Mouse (Mus musculus): ENCODE measurements around the gene Pgs1.

The Pgs1 gene

DNA sequence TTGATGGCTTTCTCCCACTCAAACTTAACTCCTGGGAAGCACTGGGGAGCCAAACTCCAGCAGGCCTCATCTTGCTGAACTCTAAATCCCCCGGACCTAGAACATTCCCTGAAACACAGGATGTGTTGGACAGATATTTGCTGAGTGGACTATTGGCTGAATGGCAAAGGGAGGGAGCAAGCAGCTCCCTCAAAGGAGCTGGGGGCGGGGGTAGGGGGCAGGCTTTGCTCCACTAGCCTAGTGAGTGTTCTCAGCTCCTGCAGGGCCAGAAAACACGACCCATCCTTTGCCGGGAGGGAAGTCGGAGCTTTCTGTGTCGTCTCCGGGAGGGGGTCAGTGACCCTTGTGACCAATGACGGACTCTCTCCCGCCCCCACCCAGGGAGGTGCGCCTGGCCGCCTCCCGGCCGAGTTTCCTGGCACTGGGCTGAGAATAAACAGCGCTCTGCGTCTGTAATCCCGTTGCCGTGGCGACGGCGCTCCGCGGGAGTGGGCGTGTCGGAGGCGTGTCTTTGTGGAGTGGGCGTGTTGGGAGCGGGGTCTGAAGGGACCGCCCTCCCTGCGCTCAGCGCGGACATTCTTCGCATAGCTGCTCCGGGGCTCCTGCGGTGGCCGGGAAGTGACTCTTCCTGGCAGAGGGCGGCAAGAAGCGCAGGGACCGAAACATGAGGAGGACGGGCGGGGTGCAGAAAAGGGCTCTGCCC lies 22.9 kb upstream of the Pgs1 start:
- DNase-seq (ENCODE audit: low spot score) = peak; percentile 100

DNA sequence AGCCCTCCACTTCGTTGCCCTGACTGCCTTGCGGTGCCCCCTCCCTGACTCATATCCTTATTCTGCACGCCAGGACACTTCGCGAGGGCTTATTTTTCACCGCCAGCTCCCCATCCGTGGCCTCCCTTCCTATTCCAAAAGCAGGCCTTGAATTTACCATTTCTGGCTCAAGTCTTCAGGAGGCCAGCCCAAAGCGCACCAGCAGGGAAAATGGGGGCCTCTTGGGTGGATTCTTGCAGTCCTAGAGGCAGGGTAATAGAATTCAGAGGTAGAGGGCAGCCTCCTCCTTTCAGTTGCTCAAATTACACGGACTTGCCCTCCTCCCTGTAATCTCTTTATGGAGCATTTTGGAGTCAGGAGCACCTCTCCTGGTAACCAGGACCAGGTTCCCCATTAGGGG lies 22.2 kb upstream of the Pgs1 start:
- no peak for DNase-seq (ENCODE audit: low spot score)

DNA sequence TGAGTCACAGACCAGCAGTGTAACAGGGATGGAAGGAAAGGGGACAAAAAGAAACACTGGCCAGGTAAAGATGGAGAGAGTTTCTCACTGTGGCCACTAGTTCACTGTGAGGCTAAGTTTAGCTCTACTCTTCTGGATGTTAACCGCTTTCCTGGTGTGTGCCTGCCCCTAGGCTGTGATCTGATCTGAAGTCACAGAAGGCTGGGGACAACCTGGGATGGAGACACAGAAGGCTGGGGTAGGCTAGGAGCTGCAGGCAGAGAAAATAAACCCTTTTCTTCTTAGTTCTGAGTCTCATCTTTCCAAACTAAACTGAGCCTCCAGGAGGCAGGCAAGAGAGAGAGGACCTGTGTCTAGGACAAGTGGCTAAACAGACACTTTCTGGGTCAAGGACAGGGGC lies 21.8 kb upstream of the Pgs1 start:
- DNase-seq (ENCODE audit: low spot score) = no peak

DNA sequence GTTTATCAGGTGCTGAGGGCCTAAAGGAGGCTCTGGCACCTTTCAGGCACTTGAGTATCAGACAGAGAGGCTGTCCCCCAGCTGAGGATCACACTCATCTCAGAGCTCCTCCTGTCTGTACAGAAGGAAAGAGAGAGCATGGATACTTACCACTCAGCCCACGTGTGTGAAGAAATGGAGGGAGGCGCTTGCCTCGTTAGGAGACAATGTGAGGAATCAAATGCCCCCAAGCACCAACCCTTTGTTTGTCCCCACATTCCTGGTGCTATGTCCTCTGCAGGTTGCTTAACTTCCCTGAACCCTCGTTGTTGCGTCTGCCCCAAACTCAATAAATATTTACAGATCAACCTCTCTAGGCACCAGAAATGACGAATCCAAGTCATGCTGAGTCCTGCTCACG lies 21.0 kb upstream of the Pgs1 start:
- DNase-seq (ENCODE audit: low spot score) = no peak

DNA sequence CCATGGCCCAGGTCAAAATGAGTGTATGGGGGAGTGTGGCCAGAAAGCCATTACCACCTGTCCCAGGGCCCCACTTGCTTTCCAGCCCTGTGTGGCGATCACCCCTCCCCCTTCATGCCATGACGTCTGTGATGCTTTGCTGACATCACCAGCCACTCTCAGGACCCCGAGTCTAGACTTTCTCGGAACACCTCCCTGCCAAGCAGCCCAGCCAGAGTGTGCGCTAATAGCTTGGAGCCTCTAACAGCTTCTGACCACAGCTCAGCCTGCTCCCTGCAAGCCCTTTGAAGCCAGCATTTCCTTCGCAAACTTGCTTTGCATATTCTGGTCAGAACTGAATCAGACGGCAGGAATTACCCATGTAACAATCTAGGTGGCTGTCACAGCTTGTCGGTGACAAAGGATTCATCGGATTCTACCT lies 20.5 kb upstream of the Pgs1 start:
- DNase-seq (ENCODE audit: low spot score) = no peak

DNA sequence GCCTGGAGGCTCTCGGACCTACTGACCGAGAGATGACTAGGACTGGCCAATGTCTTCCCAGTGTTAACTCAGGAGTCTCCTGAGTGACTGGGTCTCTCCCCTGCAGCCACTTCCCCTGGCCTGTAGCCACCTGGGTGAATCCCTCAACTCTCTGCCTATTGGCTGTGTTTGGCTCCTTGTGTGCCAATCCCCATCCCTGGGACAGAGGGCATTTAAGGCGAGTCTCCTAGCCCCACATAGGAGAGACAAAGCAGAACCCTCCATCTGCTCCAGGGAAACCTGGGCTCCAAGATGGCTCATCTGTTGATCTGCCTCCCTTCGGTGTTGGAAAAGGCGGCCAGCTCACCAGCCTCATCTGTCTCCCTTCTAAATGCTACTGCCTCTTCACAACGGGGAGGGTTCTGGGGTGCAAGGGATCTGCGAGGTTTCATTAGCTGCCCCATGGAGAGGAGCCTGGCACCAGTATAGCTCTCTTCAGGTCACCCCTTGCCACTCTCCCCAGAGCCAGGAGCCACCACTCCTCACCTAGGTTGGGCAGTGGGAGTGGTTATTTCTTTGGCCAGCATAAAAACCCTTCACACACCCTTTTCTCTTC lies 19.5 kb upstream of the Pgs1 start:
- no peak for DNase-seq (ENCODE audit: low spot score)

DNA sequence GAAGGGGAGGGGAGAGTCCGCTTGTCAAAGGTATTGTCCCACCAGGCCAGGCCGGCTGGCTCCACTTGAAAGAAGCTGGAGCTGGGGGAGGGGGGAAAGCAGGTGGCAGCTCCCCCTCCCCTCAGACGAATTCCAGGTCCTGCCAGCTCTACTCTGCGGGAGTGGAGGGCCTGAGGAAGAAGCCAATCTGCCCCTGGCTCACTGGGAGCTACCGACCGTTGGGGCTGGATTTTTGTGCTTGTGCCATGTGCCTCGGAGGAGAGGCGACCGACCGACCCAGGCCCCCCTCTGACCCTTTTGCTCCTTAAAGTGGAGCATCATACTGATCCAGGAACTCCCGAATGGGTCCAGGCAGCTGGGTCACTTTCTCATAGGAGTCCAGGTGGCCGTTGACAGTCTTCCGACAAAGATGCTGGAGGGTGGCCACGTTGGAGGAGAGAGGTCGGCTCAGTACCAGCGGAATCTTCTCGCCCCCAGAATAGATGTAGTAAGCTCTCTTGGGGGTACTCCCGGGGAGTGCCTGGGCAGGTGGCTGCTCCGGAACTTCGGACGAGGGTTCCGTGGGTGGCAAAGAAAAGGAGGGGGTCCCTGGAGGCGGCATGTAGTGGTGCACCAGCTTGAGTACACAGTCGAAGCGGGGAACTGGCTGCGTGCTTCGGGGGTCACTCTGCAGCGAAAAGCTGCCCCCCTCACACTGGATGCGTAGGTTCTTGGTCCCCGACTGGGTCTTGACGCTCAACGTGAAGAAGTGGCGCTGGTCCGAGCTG lies 18.7 kb upstream of the Pgs1 start:
- no peak for DNase-seq (ENCODE audit: low spot score)

DNA sequence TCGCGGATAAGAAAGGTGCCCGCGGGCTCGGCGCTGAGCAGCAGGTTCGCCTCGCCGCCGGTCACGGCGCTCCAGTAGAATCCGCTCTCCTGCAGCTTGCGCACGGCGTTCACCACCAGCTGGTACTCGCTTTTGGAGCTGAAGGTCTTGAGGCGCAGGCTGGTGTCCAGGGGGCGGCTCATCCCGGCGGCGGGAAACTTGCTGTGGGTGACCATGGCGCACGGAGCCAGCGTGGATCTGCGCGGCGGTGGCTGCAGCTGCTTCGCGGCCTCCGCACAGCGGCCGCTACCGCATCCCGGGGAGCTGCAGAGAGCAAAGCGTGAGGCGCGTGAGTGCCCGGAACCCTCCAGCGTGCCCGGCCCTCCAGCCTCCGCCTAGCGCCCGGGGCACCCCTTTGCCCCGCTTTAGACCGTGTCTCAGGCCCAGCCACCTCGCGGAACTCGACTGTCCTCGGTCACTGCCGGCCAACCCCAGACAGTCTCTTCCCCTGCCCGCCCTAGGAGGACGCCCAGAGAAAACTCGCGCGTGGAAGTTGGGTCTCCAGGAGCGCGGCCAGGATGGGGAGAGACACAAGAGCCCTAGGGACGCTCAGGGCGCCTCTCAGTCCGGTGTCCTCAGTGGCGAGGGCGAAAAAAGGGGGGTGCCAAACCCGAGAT lies 17.9 kb upstream of the Pgs1 start:
- DNase-seq (ENCODE audit: low spot score) = no peak

DNA sequence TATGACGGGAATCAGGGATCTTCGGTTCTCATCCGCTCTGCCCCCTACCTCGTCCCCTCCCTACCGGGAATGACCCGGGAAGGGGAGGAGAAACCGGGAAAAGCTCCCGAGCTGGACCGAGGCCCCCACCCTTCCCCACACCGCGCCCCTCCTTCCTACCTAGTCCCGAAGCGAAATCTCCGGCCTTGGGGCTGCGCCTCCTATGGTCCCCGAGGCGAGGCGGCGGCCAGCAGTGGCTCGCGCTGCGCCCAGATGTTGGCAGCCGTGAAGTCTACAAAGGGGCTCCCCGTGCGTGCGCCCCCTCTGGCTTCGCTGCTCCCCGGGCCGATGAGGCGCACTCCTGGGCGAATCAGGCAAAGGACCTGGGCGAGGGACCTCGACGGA lies 17.4 kb upstream of the Pgs1 start:
- no peak for DNase-seq (ENCODE audit: low spot score)

DNA sequence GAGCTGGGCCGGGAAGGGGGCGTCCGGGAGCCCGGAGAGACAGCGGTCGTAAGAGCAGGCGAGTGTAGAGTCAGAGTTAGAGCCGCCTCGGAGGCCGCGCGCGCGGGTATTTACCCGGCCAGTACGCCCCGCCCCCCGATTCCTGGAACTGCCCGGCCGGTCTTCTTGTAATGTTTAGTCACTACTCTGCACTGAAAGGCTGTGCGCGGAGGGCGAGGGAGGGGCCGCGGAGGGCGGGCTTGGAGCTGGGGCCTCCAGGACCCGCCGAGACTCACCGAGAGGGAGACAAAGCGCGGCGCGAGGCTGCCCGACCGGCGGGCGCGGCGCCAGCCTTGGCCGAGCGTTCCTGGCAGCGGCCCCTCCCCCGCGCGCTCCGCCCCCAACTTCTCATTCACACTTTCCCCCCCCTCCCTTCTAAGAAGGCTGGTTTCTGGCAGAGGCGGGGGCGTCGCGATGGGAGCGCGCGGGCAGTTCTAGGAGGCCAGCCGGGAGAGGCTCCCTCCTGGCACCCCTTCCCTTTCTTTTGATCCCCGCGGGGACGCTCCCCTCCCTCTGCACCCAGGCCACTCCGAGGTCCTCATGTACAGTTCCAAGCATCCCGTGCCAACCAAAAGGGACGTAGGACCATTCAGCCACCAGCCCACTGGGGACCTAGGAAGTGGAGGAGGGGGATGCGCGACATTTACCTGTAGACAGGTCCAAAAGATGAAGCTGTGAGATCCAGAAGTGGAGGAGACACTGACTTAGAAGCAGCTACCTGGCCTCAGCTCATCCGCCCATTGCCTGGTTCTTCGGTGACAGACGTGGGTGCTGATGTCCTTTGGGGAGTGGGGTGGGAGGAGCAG lies 16.8 kb upstream of the Pgs1 start:
- DNase-seq (ENCODE audit: low spot score) = peak; percentile 96

DNA sequence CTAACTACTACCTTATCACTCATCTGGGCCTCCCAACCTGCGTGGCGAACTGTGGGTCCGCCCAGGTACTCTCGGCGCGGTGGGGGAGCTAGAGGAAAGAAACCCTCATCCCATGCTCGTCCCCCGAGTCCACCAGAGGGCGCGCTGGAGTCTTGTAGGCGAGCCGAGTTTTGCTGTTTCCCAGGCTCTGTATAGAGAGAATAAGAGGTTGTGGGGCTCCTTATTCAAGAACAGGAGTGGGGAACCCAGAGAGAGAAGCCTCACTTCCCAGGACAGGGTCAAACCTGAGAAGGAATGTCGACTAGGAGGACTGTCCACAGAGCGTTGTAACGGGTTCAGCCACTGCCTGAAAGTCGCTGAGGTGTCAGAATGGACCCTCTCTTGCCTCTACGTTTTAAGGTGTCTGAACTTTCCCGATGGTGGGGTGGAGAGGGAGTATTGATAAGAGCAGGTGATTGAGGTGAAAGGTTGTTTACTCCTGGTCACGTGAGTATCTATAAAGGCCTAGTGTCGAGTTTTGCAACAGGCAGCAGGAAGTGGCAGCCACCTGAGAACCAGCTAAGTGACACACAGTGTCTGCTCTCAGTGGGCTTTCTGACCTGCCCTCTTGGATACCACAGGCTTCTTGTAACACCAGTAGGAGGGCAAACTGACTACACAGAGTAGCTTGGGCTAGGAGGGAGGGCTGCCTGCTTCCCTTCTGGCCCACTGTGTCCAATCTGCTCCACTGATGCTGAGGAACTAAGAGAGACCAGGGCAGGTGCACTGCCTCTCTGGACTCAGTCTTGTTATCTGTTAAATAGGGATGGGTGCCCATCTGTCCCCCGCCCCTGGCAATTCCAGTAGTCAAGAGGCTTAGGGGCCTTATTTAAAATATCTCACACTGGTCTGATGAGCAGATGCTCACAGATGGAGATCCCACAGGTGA lies 15.9 kb upstream of the Pgs1 start, which contains the start of gene Socs3:
Socs3 (minus strand) TSS at position 103 of the 928 bp plus-strand sequence.
- peak; percentile 94 for DNase-seq (ENCODE audit: low spot score)

DNA sequence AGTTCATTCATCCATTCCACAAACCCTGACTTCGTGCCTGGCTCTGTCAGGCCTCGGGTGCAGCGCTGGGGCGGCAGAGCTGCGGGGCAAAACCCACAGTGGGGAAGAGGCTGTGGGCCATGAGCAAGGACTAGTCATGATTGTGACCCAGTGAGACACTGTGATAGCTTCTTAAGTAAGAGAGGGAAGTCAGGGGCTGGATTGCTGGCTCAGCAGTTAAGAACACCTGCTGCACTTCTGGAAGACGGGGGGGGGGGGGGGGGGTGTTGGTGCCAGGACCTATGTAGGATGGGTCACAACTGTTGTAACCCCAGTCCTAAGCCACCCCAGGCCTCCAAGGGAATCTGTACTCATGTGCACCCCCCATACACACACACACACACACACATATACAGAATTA lies 15.0 kb upstream of the Pgs1 start:
- no peak for DNase-seq (ENCODE audit: low spot score)

DNA sequence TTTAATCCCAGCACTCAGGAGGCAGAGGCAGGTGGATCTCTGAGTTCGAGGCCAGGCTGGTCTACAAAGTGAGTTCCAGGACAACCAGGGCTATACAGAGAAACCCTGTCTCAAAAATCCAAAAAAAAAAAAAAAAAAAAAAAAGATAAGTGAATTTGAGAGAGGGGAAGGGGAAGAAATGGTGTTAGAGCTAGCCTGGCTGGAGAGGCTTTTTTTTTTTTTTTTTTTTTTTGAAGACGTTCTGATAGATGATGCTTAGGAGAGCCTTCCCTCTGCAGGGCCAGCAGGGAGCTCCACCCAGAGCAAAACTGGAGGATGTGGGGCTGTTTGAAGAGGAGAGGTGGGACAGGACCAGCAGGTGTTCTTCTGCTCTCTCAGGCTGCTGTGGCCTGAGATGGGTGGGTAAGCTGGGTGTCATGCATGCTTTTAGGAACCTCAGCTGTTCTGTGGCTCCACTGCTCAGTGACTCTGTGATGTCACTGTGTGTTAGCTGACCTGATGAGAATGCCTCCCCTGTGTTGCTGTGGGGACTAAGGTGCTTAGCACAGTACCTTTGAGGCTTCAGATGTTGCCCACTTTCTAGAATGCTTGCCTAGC lies 14.3 kb upstream of the Pgs1 start:
- no peak for DNase-seq (ENCODE audit: low spot score)

DNA sequence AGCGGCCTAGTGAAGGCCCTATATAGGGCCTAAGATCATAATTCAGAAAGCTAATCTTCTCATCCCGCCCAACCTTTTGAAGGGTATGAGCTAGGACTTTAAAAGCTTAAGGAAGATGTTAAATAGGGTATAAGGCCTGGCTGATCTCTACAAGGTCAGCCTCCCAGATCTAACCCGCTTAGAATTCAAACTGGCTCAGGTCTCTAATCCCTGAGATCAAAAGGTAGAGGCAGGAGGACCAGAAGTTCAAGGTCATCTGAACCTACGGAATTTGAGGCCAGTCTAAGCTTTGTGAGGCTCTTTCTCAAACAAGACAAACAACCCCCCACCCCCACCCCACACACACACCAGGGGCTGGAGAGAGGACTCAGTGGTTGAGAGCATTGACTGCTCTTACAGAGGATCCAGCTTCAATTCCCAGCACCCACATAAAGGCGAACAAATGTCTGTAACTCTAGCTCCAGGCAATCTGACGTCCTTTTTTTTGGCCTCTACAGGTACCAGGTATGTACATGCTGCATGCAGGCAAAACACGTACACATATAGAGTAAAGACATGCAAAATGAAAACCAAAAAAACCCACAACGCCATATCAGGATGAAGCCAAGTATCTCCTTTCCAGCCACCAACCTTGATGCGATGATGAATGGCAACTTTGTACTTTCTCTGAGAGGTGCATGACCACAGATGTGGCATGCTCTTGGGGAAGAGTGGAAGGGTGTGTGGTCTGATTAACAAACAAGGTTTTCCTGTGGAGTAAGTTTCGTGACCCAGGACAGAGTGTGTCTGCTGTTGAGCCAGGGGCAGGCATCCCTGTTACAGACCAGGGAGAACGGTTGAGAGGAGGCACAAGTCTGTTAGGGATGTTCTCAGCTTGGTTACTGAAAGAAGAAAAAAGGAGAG lies 13.2 kb upstream of the Pgs1 start:
- DNase-seq (ENCODE audit: low spot score) = no peak

DNA sequence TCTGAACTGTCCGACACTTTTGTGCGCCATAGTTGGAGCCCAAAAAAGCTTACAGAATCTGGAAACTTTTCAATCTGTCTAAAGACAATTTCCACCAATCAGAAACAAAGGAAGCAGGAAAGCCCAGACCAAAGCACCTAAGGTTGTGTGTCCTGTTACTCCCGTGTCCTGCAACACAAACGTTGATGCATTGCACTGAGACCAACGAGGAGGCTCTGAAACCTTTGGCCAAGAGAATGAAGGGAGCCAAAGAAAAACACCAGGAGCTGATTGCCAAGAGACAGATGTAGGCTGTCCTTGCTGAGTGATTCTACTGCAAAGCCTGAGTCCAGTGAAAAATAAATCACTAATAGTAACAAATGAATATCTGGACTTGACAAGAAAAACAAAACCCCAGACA lies 12.5 kb upstream of the Pgs1 start:
- no peak for DNase-seq (ENCODE audit: low spot score)

DNA sequence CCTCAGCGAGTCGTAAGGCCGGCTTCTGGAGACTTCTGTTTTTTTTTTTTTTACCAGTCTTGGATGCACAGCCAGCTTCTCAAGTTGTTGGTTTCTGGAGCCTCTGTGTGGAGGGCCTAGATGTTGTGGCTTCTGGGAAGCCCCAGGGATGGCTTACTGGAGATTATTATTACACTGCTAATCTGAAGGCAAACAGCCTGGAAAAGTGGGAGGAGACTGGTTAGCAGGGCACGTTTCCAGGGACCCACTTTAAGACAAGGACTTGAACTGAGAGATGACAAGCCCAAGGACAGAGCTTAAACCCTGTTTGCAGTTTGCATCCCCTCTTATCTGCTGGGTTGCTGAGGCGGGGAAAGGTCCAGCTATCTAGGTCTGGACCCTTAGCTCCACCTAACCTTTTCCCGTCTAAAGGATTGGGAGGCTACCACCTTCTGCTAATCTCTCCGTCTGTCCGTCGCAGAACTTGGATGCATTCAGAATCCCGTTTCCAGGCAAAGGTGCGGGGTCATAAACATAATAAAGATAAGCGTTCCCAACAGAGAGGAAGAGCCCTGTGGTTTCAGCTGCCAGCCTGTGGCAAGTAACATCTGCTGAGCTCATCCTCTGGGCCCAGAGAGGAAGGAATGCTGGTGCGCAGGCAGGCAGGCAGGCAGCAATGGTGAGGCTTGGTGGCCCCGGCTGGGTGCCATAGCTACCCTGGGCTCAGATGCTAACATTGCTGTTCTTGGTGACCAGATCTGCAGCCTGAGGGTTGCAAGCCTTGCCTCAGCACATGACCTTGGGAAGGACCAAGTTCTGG lies 11.6 kb upstream of the Pgs1 start:
- no peak for DNase-seq (ENCODE audit: low spot score)

DNA sequence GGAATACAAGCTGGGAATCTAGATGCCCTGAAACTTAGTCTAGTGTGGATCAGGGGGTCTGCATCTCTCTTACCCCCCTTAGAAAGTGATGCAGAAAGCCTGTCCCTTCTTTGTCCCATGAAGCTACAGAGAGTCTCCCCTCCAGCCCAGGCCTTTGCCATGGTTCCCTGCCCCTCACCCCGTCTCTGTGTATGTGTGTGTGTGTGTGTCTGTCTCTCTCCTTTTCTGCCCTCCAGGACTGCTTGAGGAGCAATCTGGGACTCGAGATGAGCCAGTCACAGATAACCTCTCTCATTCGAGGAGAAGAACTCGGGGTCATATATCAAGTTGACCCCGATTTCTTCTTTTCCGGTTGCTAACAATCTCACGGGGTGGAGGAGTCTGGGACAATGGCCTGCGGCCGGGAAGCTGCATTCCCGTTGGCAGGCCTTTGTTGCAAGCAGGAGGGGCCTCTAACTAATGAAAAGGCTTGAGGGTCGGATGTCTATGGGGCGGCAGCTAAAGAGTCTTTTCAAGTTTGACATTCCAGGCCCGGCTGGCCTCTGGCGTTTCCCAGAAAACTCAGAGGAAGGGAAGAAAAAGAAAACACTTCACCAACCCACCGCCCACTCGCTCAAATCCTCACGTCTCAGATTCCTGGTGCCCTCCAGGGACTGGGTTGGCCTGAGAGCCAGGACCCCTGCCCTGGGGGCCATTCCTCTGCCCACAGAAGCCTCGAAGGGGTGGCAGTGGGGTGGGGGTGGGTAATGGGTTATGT lies 10.7 kb upstream of the Pgs1 start:
- DNase-seq (ENCODE audit: low spot score) = no peak

Data from ovary, postnatal 14 days (tissue).